Mouse (Mus musculus): ENCODE results near the gene Grik3.

The Grik3 gene

DNA sequence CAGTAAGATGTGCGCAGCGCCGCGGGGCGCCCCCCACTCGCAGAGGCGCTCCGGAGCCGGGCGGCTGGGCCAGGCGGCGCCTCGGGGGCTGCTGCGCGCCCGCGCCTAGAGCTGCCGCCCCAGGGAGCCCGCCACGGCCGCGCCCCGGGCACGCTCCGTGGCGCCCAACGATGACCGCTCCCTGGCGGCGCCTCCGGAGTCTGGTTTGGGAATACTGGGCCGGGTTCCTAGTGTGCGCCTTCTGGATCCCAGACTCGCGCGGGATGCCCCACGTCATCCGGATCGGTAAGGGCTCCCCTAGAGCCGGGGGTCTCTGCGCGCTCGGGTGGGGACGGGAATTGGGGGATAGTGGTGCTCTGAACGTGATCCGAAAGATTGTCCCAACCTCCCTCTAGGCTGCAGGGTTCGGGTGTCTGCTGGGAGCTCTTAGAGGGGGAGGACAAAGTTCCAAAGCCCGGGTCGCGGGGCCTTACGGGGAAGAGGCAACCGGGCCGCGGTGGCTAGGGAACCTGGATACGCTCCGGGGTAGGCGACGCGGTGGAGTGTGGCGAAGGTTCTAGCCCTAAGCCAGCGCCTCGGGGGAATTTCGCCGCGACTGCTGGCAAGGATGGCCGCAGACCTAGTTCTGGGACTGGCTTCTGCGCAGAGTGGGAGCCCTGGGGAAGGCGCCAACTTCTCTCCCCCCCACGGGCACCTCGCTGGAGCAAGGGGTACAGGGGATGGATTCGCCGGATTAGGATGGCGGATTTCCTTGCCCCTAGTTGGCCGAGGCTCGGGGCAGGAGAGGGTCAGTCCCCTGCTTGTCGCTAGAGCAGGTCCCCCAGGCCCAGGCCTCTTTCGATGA, at the start of gene Grik3:
Grik3 (plus strand) TSS at position 40 of the 844 bp plus-strand sequence.
- DNase-seq (ENCODE audit: low spot score), result peak; percentile 10

DNA sequence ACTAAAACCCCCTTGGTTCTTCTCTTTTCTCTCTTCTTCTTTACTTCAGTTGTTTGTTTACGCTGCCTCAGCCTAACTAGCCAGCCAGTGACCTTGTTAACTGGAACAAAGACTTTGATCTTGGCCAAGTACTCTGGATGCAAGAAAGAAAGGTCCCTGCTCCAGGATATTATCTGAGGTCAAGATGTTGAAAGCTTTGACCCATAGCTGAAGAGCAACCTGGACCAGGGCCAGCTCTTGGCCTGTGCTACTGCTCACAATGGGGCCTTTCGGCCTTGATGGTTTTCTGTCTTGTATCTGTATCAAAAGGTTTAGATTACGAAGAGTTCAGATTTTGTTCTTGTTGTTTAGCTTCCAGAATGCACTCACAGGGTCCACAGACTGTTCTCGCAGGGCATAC, 48.7 kb upstream of the Grik3 start:
- DNase-seq (ENCODE audit: low spot score), result peak; percentile 15

DNA sequence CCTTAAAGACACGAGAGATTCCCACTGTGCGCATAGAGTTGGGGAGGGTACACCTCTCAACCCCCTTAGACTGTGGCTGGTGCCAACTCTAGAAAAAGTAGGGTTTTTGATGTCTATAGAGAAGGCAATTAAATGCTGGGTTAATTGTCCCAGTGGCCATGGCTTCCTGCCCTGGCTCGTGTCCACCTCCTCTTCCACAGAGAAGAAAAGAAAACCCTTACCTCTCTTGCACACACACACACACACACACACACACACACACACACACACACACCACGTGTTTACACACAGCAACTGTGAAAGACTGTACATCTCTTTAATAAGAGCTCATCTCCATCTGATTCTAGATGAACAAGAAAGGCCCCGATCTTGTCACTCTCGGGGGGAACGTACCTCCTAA, 46.1 kb upstream of the Grik3 start:
- DNase-seq (ENCODE audit: low spot score), result no peak

DNA sequence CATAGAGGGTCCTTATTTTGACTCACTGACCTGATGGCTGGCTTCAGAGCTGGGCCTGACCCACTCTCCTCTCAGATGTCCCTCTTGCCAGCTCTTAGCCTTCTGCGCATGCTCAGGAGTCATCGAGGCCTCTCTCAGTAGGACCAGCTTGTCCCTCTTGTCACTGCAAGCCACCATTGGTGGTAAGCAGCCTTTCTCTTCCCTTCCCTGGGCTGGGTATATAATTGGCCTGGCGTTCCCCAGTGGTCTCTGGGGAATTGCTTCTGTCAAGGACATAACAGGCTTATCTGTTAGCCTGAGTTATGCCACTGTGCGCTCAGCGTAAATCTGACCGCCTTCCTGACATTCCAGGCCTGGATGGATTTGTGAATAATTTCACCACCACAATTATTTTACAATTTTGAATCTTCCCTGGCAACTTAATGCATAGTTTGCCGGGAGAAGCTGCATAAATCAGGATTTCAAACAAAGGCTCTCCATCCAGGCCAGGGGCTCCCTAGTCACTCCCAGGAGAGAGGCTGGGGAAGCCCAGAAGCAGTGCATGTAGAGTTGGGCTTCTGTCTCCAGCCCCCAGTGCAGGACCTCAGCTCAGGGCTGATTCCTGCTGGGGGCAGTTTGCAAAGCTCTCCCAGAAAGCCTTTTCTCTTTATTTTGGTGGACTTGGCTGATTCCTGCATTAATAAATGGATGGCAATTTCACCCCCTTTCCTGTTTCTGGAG, 39.7 kb upstream of the Grik3 start:
- DNase-seq (ENCODE audit: low spot score), result no peak

DNA sequence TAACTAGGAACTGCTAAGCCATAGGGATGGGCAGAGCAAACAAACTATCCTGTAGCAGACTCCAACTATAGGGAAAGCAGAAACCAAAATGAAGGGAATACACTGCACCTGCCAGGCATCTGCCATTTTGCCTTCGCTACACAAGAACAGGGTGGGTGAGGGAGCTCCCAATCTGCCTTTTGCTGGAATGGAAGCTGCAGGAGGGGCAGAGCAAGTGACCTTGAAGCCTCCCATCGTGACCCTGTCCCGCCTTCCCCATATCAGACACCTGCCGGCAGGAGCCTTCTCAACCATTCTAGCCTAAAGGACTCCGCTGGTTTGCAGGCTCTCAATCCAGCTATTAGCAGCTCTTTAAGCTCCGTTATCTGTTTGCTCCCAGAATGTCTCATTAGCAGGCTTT, 38.7 kb upstream of the Grik3 start:
- DNase-seq (ENCODE audit: low spot score), result no peak

DNA sequence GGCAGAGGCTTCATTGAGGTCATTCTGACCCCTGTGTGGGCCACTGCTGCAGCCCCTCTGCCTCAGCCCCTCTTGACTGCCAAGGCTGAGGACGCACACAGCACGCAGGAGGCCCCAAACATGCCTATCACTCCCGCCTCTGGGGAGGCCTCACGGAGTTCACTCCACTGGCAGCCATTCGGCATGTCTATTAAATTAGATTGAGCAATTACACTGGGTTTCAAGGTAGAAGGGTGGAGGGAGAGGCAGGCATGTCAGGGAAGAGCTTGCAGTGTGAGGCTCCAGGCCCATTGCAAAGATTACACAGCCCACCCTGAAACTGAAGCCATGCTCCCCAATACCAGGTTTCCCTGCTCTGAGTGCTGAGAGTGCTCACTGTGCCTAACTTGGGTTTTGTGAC, 34.0 kb upstream of the Grik3 start:
- DNase-seq (ENCODE audit: low spot score), result no peak

DNA sequence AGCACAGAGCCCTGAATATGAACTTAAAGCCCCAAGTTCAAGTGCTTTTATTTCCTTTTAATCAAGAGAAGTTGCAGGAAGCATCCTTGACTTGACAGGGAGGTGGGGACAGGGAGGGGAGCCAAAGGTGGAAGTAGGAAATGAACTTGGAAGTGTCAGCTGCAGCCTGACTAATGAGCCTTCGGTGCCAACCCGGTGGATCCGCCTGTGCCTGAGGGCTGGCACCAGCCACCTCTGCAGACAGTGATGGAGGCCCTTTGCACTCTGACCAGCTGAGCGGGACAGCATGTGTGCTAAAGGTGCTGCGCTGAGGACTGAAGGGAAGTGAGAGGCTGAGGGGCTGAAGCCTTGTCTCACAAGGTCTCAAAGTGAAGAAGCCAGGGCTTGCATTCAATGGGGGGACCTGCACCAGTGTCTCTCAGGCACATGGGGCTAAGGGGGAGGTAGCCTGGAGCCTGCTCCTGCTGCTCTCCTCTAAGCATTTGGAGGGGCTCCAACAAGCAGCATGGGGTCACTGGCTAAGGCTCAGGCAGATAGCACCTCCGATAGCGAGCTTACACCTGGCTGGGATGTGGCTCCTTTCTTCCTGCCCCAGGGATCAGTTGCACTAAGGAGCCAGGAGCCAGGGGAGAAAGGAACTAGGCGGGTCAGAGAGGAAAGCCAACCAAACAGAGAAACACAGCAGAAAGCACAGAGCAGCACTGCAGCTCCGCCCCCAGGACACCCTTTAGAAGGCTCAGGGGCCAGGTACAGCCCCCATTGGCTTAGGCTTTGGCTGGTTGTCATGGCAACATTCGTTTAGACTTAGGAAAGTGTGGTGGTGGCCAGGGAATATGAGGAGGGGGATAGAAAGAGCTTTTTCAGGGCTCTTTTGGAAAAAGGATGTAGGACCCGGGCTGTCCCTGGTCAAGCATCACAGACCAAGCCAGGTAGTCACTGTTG, 33.1 kb upstream of the Grik3 start:
- DNase-seq (ENCODE audit: low spot score), result no peak

GRCm38 (mm10) chr4:125459791-125460190, 30.7 kb upstream of the Grik3 start:
- DNase-seq (ENCODE audit: low spot score), result no peak

DNA sequence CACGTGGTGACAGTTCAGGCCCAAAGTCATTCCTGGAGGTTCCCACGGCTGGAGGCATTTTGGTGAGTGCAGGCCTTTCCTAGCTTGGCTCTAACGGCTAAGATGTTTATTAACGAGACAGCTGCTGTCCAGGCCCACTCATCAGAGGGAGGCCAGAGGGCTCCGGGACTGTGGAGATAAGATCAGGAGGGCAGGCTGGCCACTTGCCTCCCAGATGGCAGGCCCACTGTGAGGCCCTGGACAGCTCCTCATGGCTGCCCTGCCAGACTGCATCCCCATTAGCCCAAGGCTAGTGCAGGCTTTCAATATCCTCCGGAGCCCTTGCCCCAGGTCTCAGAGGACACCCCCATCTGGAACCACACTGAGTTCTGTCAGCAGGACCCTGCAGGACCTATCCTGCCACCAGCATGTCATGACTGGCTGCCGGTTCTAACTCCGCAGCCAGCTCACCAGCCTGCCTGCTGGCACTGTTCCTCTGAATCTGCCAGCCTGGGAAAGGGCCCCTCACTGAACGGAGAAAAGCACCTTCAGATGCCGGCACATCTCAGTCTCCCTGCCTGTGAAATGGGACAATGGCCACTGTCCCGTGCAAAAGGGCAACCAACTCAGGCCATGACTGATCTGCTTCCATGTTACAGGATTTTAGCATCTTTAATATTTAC, 20.7 kb upstream of the Grik3 start:
- no peak for DNase-seq (ENCODE audit: low spot score)

DNA sequence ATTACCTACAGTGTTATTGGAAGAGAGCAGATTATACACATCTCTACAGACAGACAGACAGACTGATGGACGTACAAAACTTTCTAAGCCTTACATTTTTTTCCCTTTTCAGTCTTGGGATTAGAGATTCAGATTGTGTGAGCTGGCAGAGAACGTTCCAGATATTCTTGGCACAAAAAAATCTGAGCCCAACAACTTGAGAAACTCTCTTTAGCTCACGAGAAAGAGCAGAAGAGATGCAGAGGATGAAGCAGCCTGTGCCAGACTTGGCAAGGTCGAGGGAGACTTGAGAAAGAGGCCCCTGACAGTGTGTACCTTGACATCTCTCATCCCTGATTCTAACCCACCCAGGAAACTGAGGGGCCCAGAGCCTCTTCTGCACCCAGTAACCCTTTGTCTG, 15.6 kb upstream of the Grik3 start:
- DNase-seq (ENCODE audit: low spot score), result no peak

GRCm38 (mm10) chr4:125478071-125478470, 12.4 kb upstream of the Grik3 start:
- no peak for DNase-seq (ENCODE audit: low spot score)

GRCm38 (mm10) chr4:125481256-125481655, 9.2 kb upstream of the Grik3 start:
- DNase-seq (ENCODE audit: low spot score), result no peak

DNA sequence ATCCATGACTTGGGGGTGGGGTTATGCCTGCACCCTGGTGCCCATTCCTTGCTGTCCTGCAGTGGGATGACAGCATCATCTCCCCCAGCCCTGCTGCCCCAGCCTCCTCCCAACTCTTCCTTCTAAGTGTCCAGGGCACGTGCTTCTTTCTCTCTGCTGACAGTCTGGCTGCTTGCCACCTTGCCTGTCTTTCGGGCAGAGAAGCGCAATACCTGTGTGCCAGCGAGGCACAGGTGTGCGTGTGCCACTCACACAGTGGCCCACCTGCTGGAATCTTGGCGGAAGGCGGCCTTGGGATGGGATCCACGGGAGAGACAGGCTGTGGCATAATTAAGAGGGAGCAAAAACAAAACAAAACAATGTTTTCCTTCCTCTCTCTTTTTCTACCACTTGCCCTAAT, 6.4 kb upstream of the Grik3 start:
- no peak for DNase-seq (ENCODE audit: low spot score)

- no peak for DNase-seq (ENCODE audit: low spot score)
Measured at GRCm38 (mm10) chr4:125485416-125486239, 4.9 kb upstream of the Grik3 start.

- DNase-seq (ENCODE audit: low spot score), result no peak
Measured at GRCm38 (mm10) chr4:125486616-125487015, 3.9 kb upstream of the Grik3 start.

GRCm38 (mm10) chr4:125487031-125487430, 3.5 kb upstream of the Grik3 start:
- DNase-seq (ENCODE audit: low spot score), result no peak

GRCm38 (mm10) chr4:125488796-125489637, 1.5 kb upstream of the Grik3 start:
- DNase-seq (ENCODE audit: low spot score), result no peak

DNA sequence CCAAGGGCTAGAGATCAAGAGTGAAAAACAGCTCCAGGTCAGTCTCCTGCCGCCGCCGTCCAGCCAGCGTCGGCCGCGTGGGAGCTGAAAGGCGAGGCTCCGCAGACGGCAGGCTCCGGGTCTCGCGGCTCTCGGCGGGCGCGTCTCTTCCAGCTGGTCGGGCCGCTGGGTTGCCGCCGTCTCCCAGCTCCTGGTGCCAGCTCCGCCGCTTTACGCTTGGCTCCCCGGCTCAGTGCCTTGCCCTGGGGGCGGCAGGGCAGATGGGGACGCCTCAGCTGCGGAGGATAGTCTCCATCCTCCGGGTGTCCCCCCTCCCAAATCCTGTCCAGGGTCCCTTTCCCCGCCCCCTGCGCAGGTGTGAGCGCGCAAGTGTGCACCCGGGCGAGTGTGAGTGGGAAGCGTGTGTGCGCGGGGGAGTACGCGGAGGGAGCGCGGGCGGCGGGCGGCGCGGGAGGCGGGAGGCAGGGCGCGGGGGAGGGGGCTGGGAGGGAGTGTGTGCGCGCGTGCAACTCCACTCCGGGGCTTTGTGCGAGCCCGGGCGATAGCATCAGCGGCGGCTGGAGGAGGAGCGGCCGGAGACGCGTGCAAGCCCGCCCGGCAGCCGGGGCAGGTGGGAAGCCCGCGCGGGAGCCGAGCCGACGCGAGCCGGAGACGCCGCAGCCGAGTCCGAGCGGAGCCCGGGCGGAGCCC, 454 bp upstream of the Grik3 start:
- peak; percentile 57 for DNase-seq (ENCODE audit: low spot score)

DNA sequence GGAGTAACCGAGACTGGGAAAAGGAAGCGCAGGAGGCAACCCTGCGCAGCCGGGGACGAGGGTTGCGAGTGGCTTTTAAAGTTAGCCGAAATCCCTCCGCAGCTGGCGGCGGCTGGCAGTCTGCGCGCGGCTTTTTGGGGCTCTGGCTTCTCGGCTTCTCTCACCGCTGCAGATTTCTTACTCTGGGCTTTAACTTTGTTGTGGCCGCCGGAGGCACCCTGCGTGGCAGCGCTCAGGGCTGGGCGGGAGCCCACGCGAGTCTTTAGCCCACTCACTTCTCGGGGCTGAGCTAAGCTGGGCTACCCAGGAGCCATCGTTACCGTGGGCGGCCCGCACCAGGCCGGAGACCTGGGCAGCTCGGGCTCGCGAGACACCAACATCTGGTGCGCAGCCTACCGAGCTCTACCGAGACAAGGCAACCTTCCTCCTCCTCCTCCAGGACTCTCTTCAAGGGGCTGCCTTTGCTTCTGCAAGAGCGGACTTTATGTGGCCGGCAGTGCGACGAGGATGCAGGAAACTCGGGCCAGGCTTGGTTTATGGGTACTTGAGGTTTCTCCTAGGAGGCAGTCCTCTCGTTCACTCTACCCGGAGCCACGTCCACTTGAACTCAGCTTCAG, 1.1 kb downstream of the Grik3 start:
- peak; percentile 12 for DNase-seq (ENCODE audit: low spot score)

Data from testis, postnatal 14 days (tissue).